Mouse (Mus musculus) kidney, postnatal 0 days (tissue): ENCODE results near the gene Nab1. TPM values are rescaled to one million over a fixed set of nuclear protein-coding genes. Genes with fewer than 3 reads are reported as not detected.
A peak's percentile ranks its signal among the peaks of the same experiment; 100 is the strongest.

ENCODE experiments used
- ATAC-seq: fragments of 200-750 bp; cut with Nextera tagmentation; replicated peaks from 2 replicates; pipeline ENCODE4 v1.8.0; 2017; ENCODE audit warnings: low read depth, moderate number of reproducible peaks, moderate TSS enrichment, moderate library complexity; ENCODE audit not compliant: low FRiP score
- DNase-seq: peaks from one replicate; pipeline ENCODE4 v3.0.0-alpha.2; 2016; ENCODE audit warnings: low spot score
- H3K27ac ChIP-seq: fragments of 300-500 bp; sonication (generic); 2 replicates; pipeline ENCODE4 v1.5.1; 2014; ENCODE audit warnings: mild to moderate bottlenecking
- H3K27me3 ChIP-seq: fragments of 300-500 bp; sonication (generic); 2 replicates; pipeline ENCODE4 v1.6.1; 2014; ENCODE audit warnings: low read length, mixed read lengths; ENCODE audit not compliant: insufficient read depth
- H3K36me3 ChIP-seq: fragments of 300-500 bp; sonication (generic); 2 replicates; pipeline ENCODE4 v1.6.1; 2014; ENCODE audit warnings: low read length, mixed read lengths; ENCODE audit not compliant: insufficient read depth
- H3K4me1 ChIP-seq: fragments of 300-500 bp; sonication (generic); replicated peaks from 2 replicates; pipeline ENCODE4 v1.6.1; 2014; ENCODE audit warnings: antibody characterized with exemption, low read length, mixed read lengths; ENCODE audit not compliant: insufficient read depth
- H3K4me2 ChIP-seq: fragments of 300-500 bp; sonication (generic); 2 replicates; pipeline ENCODE4 v1.6.1; 2014; ENCODE audit warnings: mild to moderate bottlenecking, low read length, moderate library complexity, mixed read lengths
- H3K4me3 ChIP-seq: fragments of 300-500 bp; sonication (generic); replicated peaks from 2 replicates; pipeline ENCODE4 v1.5.1; 2014; ENCODE audit warnings: low read depth, low read length
- H3K9ac ChIP-seq: fragments of 300-500 bp; sonication (generic); 2 replicates; pipeline ENCODE4 v1.6.1; 2014; ENCODE audit warnings: low read depth, low read length
- H3K9me3 ChIP-seq: fragments of 300-500 bp; sonication (generic); replicated peaks from 2 replicates; pipeline ENCODE4 v1.6.1; 2016; ENCODE audit warnings: low read length, inconsistent platforms, mixed read lengths
- CTCF ChIP-seq: IDR thresholded peaks from 2 replicates; pipeline ENCODE4 v1.5.1; 2016; ENCODE audit warnings: antibody characterized with exemption, low read depth, mild to moderate bottlenecking, moderate library complexity
- WGBS: fragments of 180-500 bp; shearing (Covaris S2); extraction: QIAGEN DNeasy Blood & Tissue Kit; methylation state at CpG from one replicate; pipeline ENCODE4 v1.1.7; 2014; 5-methylcytosine and 5-hydroxymethylcytosine counted together
- polyA plus RNA-seq: library from polyadenylated mRNA; unstranded; fragments of >200 nt; fragmentation: Nextera tagmentation; extraction: Ambion mirVana; gene quantifications from 2 replicates; pipeline ENCODE4 v1.2.1, GENCODE M21; 2015

The Nab1 gene
- polyA plus RNA-seq, 1 experiment from 2014 or later = 15.6 TPM

DNA sequence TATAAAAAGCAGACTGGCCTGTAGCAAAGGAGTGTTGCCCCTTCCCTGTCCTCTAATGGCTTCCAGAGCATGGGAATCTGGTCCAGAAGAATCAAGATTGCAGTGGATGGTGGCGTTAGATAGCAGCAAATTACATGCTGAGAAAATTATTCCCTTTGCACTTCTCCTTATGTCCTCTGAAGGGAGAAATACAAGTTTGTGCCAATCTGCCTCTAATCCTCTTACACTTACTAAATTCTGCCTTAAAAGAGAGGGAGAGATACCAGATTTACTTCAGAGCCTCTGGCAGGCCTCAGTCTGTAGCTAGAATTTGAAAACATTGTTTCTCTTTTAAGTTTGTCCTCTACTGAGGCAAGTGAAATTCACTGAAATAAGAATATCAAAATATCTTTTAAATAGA lies 5.7 kb upstream of the Nab1 start:
- ATAC-seq = no peak

GRCm38 (mm10) chr1:52502296-52502695 lies 1.8 kb upstream of the Nab1 start:
- H3K27ac ChIP-seq = no peak overlapping the region
- WGBS = 67% methylated on average over 4 of the region's 4 CpGs
- DNase-seq (no peak), ATAC-seq (no peak)
- no peak overlapping the region for H3K4me3 ChIP-seq
- H3K4me1 ChIP-seq = no peaks in the 10 kb centered on the region
- no peak overlapping the region for H3K4me2 ChIP-seq
- TF ChIP-seq CTCF = no peak
- no peaks in the 10 kb centered on the region for H3K36me3 ChIP-seq
- H3K9me3 ChIP-seq = no peaks in the 10 kb centered on the region
- H3K9ac ChIP-seq = no peak overlapping the region
- no peaks in the 10 kb centered on the region for H3K27me3 ChIP-seq

More for the DNA sequence above, 5.7 kb upstream of the Nab1 start:
- H3K27me3 ChIP-seq = no peaks in the 10 kb centered on the region
- H3K36me3 ChIP-seq = no peaks in the 10 kb centered on the region
- no peak for DNase-seq
- no peak for TF ChIP-seq CTCF
- no peaks in the 10 kb centered on the region for H3K9me3 ChIP-seq
- no peaks in the 10 kb centered on the region for H3K4me1 ChIP-seq
- no peak overlapping the region for H3K4me2 ChIP-seq
- 73% methylated on average over 1 of the region's 1 CpGs for WGBS
- H3K27ac ChIP-seq = no peak overlapping the region
- H3K9ac ChIP-seq = no peak overlapping the region
- no peak overlapping the region for H3K4me3 ChIP-seq

- Histone ChIP-seq H3K4me1 (no peaks in the 10 kb centered on the region), H3K9ac (no peak overlapping the region), H3K4me3 (no peak overlapping the region), H3K36me3 (no peaks in the 10 kb centered on the region), H3K27ac (no peak overlapping the region), H3K9me3 (no peaks in the 10 kb centered on the region), H3K27me3 (no peaks in the 10 kb centered on the region), H3K4me2 (peak overlapping the region; percentile 6; the same call in 1 of the 2 replicates)
- TF ChIP-seq CTCF = no peak
- ATAC-seq = no peak
- DNase-seq = peak; percentile 35
- WGBS = 38% methylated on average over 10 of the region's 10 CpGs
Observed at GRCm38 (mm10) chr1:52501688-52502133, 1.2 kb upstream of the Nab1 start.

- H3K4me3 ChIP-seq = peak overlapping the region; percentile 96; the same call in 1 of the 2 replicates
- H3K4me2 ChIP-seq = peak overlapping the region; percentile 75
- H3K27ac ChIP-seq = no peak overlapping the region
- no peaks in the 10 kb centered on the region for H3K27me3 ChIP-seq
- no peaks in the 10 kb centered on the region for H3K9me3 ChIP-seq
- ATAC-seq = no peak
- WGBS = 53% methylated on average over 1 of the region's 1 CpGs
- no peak for DNase-seq
- TF ChIP-seq CTCF = no peak
- H3K36me3 ChIP-seq = no peaks in the 10 kb centered on the region
- no peak overlapping the region for H3K9ac ChIP-seq
- H3K4me1 ChIP-seq = no peaks in the 10 kb centered on the region
Observed at GRCm38 (mm10) chr1:52501090-52501489, 611 bp upstream of the Nab1 start.

DNA sequence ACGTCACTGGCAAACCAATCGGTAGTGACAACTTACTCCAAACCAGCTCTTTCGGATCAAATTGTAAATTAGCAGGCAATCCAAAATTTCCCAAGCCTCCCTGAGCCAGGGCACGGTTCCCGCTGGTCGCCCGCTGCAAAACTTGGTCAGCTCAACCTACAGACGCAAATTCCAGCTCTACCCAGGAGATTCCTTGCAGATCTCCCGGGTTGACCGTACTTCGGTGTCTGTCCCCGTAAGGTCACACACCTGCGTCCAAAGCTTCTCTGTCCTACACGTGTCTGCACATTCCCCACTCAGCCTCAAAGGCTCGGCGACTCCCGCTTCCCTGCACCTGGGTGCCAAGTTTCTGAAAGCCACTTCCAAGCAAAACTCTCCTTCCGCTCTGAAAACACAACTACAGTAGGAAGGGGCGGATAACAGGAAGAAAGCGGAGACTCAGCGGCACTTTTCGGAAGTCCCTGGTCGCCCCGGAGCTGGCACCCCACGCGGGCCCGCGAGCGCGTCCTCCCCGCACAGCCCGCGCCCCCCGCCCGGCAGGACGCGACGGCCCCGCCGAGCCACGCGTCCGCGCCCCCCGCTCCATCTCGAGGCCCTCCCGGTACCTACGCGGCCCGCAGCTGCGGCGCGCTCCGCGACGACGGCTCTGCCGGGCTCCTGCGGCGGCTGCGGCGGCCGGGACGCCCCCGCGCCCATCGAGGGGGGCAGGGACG lies 722 bp downstream of the Nab1 start:
- peak overlapping the region; percentile 96 for H3K4me3 ChIP-seq
- TF ChIP-seq CTCF = no peak
- peak overlapping the region; percentile 95 for H3K9ac ChIP-seq
- ATAC-seq = peak; percentile 71
- H3K27me3 ChIP-seq = no peaks in the 10 kb centered on the region
- peak; percentile 83 for DNase-seq
- 0 out of 2 replicates have a peak, but pooled peaks cover 6% of the 10 kb centered on the region for H3K4me1 ChIP-seq
- no peaks in the 10 kb centered on the region for H3K9me3 ChIP-seq
- H3K4me2 ChIP-seq = peak overlapping the region; percentile 75
- no peaks in the 10 kb centered on the region for H3K36me3 ChIP-seq
- under 1% methylated on average over 68 of the region's 68 CpGs for WGBS
- peak overlapping the region; percentile 90 for H3K27ac ChIP-seq

GRCm38 (mm10) chr1:52498786-52499450 lies 1.6 kb downstream of the Nab1 start:
- peak overlapping the region; percentile 96 for H3K4me3 ChIP-seq
- H3K4me2 ChIP-seq = peak overlapping the region; percentile 75
- WGBS = 12% methylated on average over 6 of the region's 6 CpGs
- no peaks in the 10 kb centered on the region for H3K36me3 ChIP-seq
- no peaks in the 10 kb centered on the region for H3K27me3 ChIP-seq
- H3K27ac ChIP-seq = no peak overlapping the region
- DNase-seq = peak; percentile 4
- no peak for TF ChIP-seq CTCF
- no peak for ATAC-seq
- H3K9me3 ChIP-seq = no peaks in the 10 kb centered on the region
- H3K9ac ChIP-seq = peak overlapping the region; percentile 95; the same call in 1 of the 2 replicates
- H3K4me1 ChIP-seq = 0 out of 2 replicates have a peak, but pooled peaks cover 6% of the 10 kb centered on the region
